Mouse (Mus musculus) ZHBTc4 (cell line): ENCODE measurements at regions not wholly inside any gene's neighbourhood (a gene's known extent, or its start where the extent isn't known, plus 50 kb on each side); places are given as distances from the start of the nearest gene placed in this dataset.

ENCODE experiments used
- DNase-seq: peaks from one replicate; pipeline ENCODE4 v3.0.0-alpha.2; 2011; ENCODE audit warnings: low read depth, low spot score

GRCm38 (mm10) chr2:97965211-97965610 lies 696.8 kb upstream of the Gm10801 start:
- DNase-seq, result peak; percentile 57

GRCm38 (mm10) chr2:97975486-97975885 lies 686.6 kb upstream of the Gm10801 start:
- DNase-seq, result no peak

DNA sequence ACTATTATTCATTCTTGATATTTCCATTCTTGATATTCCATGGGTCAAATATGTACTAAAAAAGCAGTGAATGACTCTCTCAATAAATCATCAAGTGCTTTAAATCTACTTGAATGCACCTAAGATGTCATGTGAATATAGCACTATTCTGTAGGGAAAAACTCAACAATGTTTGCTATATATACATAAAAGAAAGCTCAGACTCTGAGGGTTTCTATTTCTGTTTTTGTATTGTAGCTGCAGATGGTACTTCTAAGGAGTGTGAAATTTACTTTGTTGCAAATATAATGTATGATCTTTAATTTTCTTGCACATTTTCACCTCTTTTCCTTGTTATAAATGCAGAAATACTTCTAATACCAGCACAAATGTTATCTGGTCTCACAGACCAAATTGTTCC lies 671.4 kb upstream of the Gm10801 start:
- DNase-seq, result no peak

DNA sequence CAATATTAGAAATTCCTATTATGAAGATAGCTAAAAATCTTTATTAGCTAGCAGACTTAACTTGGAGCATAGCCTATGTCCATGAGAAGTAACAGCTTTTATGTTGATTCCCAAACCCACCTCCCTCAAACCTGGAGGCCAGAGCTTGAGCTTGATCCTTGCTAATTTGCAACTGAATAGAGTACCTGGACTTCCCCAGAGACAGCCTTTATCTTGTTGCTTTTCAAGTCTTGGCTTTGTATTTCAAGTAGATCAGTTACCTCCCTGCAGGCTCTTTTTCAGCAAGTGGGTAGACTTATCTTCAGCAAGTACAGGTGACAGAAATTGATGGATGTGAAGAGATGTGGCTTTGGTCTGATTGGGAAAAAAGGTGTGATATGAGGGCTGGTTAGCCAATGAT lies 630.1 kb upstream of the Gm10801 start:
- peak; percentile 56 for DNase-seq

DNA sequence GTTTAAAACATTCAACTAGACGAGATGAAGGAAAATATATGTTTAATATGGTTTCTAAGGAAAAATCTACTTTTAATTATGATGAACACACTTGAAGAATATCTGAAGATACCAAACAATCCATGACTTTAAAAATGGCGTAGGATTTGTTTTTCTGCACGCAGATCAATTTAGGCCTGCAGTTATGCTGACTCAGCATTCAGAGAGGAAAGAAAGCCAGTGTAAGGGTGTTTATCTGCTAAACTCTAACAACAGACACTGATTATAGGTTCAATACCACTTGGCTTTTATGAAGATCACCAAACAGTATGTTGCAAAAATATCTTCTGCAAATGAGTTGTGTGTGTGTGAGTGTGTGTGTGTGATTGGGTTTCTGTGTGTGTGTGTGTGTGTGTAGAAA lies 623.3 kb upstream of the Gm10801 start:
- DNase-seq, result no peak
